Mouse (Mus musculus): ENCODE results near the gene Slc19a3. TPM values are rescaled to one million over a fixed set of nuclear protein-coding genes. Genes with fewer than 3 reads are reported as not detected.

Gene Slc19a3
- polyA plus RNA-seq, 1 experiment from 2014 or later: 0.57 TPM

DNA sequence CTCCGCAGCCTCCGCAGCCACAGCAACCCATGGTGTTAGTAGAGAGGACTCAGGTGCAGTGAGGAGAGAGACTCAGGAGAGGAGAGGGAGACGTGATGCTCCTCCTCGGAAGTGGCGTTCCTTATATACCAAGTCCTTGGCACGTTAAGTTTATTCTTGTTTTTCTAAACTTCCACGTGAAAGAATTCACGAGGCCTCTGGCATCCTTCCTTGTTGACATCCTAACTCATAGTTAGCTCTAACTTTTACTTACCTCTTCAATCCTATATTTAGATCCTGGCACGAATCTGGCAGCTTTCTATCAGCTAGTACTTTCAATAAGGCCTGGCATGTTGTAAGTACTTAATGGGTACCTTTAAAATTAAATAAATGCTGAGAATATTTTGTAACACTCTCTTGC lies 21.0 kb upstream of the Slc19a3 start, which contains the start of gene A030005K14Rik:
Gene A030005K14Rik (minus strand): TSS at position 101 of the 400 bp plus-strand sequence.
- DNase-seq (ENCODE audit: low spot score): no peak
- Histone ChIP-seq H3K27me3 (replicated peaks; ENCODE audit: control insufficient read depth, insufficient read depth, low read length) (no peaks in the 10 kb centered on the region), H3K27ac (ENCODE audit: low read depth, low read length) (no peak within 1 kb of the TSS), H3K9ac (ENCODE audit: low read length) (no peak within 1 kb of the TSS), H3K9me3 (replicated peaks; ENCODE audit: control insufficient read depth, low read length) (no peaks in the 10 kb centered on the region), H3K4me3 (ENCODE audit: low read depth, low read length) (no peak within 1 kb of the TSS), H3K4me1 (ENCODE audit: control insufficient read depth, insufficient read depth, low read length) (no peaks in the 10 kb centered on the region), H3K4me2 (ENCODE audit: low read length) (no peak within 1 kb of the TSS), H3K36me3 (ENCODE audit: control insufficient read depth, insufficient read depth, low read length) (no peaks in the 10 kb centered on the region)
- ATAC-seq: no peak
- WGBS: 89% methylated on average over 9 of the region's 9 CpGs

DNA sequence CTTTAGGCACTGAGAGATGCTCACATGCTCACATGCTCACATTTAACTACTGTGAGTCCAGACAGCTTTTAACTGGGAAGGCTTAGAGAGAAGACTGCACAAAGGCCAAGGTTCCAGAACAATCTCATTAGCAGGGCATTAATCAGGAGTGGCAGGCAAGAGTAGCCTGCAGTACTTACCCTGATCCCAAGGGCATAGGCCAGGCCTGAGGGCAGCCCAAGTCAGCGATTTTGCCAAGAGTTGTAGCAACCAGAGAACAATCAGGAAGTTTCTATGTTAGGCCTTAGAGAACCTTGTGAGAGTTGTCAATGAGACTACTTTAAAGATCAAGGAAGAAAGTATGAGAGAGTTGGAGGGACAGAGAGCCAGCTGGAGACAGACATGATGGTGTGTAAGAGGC lies 20.2 kb upstream of the Slc19a3 start:
- Histone ChIP-seq H3K9me3 (replicated peaks; ENCODE audit: control insufficient read depth, low read length) (no peaks in the 10 kb centered on the region), H3K4me1 (ENCODE audit: control insufficient read depth, insufficient read depth, low read length) (no peaks in the 10 kb centered on the region), H3K4me3 (ENCODE audit: low read depth, low read length) (no peak overlapping the region), H3K9ac (ENCODE audit: low read length) (no peak overlapping the region), H3K36me3 (ENCODE audit: control insufficient read depth, insufficient read depth, low read length) (no peaks in the 10 kb centered on the region), H3K27ac (ENCODE audit: low read depth, low read length) (no peak overlapping the region), H3K27me3 (replicated peaks; ENCODE audit: control insufficient read depth, insufficient read depth, low read length) (no peaks in the 10 kb centered on the region), H3K4me2 (ENCODE audit: low read length) (no peak overlapping the region)
- no peak for DNase-seq (ENCODE audit: low spot score)
- no peak for ATAC-seq
- 90% methylated on average over 1 of the region's 1 CpGs for WGBS

DNA sequence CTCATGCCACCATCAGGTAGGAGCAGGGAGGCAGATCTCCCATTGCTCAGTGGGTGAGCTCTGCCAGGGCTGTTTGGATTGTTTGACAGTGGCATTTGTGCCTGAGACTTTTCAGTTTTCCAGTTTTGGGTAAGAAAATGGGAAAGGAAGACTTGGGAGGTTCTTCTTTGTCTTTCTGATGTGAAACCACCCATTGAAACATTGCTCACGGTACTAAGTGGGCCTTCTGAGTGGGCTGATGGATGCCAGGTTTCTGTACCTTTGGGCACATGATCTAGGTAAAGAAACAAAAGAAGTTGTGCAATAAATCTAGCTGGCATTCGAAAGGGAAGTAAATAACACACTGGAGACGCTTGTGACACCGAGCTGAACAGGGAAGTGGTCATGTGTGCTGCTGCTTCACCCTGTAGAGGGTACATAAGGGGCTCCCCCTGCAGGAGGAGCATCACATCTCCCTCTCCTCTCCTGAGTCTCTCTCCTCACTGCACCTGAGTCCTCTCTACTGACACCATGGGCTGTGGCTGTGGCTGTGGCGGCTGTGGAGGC lies 6.7 kb upstream of the Slc19a3 start, which contains the start of gene Gm47969:
Gene Gm47969 (plus strand): TSS at position 51 of the 546 bp plus-strand sequence.
- H3K9ac ChIP-seq (ENCODE audit: low read length): no peak within 1 kb of the TSS
- no peak for ATAC-seq
- no peak for DNase-seq (ENCODE audit: low spot score)
- no peaks in the 10 kb centered on the region for H3K36me3 ChIP-seq (ENCODE audit: control insufficient read depth, insufficient read depth, low read length)
- H3K4me1 ChIP-seq (ENCODE audit: control insufficient read depth, insufficient read depth, low read length): no peaks in the 10 kb centered on the region
- WGBS: 84% methylated on average over 5 of the region's 5 CpGs
- no peaks in the 10 kb centered on the region for H3K27me3 ChIP-seq (replicated peaks; ENCODE audit: control insufficient read depth, insufficient read depth, low read length)
- no peak within 1 kb of the TSS for H3K27ac ChIP-seq (ENCODE audit: low read depth, low read length)
- no peak within 1 kb of the TSS for H3K4me3 ChIP-seq (ENCODE audit: low read depth, low read length)
- no peak within 1 kb of the TSS for H3K4me2 ChIP-seq (ENCODE audit: low read length)
- no peaks in the 10 kb centered on the region for H3K9me3 ChIP-seq (replicated peaks; ENCODE audit: control insufficient read depth, low read length)

DNA sequence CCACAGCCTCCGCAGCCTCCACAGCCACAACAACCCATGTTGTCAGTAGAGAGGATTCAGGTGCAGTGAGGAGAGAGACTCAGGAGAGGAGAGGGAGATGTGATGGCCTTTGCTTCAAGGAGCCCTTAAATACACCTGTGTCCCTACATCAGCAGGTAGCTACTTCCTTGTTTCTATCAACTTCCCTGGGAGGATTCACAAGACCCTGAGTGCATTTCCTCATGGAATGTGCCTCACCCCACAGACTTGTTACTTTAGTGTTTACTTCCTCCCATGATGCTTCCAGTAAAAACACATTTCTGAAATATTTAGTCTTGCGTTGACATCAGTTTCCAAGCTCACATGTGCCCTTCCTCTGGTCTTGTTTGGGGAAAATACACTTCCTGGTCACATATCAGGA lies 4.1 kb upstream of the Slc19a3 start, which contains the start of gene Krtap28-10:
Gene Krtap28-10 (minus strand): TSS at position 101 of the 400 bp plus-strand sequence.
- no peak for DNase-seq (ENCODE audit: low spot score)
- no peaks in the 10 kb centered on the region for H3K27me3 ChIP-seq (replicated peaks; ENCODE audit: control insufficient read depth, insufficient read depth, low read length)
- ATAC-seq: no peak
- H3K27ac ChIP-seq (ENCODE audit: low read depth, low read length): no peak within 1 kb of the TSS
- no peak within 1 kb of the TSS for H3K4me2 ChIP-seq (ENCODE audit: low read length)
- no peaks in the 10 kb centered on the region for H3K9me3 ChIP-seq (replicated peaks; ENCODE audit: control insufficient read depth, low read length)
- H3K9ac ChIP-seq (ENCODE audit: low read length): no peak within 1 kb of the TSS
- no peak within 1 kb of the TSS for H3K4me3 ChIP-seq (ENCODE audit: low read depth, low read length)
- H3K4me1 ChIP-seq (ENCODE audit: control insufficient read depth, insufficient read depth, low read length): peaks cover 9% of the 10 kb centered on the region
- 83% methylated on average over 2 of the region's 2 CpGs for WGBS
- H3K36me3 ChIP-seq (ENCODE audit: control insufficient read depth, insufficient read depth, low read length): no peaks in the 10 kb centered on the region

DNA sequence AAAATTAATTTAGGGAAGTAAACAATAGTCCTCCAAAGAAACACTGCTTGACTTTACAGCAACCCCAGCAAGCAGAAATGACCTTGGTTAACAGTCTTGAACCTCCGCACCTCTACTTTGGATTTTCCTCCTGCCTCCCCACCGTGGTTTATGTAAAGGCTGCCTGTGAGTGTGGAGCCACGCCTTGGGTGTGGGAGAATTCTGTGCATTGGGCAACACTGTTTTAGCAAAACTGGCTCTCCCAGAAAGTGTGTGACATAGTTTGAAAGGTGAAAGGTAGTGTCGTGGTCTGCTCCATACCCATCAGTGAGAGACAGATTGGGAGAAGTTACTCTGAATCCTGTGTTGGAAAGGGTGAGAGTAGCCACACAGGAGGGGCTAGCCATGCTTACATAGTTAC lies 832 bp upstream of the Slc19a3 start:
- Histone ChIP-seq H3K36me3 (ENCODE audit: control insufficient read depth, insufficient read depth, low read length) (no peaks in the 10 kb centered on the region), H3K4me2 (ENCODE audit: low read length) (no peak overlapping the region), H3K27ac (ENCODE audit: low read depth, low read length) (no peak overlapping the region), H3K9me3 (replicated peaks; ENCODE audit: control insufficient read depth, low read length) (no peaks in the 10 kb centered on the region), H3K9ac (ENCODE audit: low read length) (no peak overlapping the region), H3K4me1 (ENCODE audit: control insufficient read depth, insufficient read depth, low read length) (peaks cover 9% of the 10 kb centered on the region), H3K4me3 (ENCODE audit: low read depth, low read length) (no peak overlapping the region), H3K27me3 (replicated peaks; ENCODE audit: control insufficient read depth, insufficient read depth, low read length) (no peaks in the 10 kb centered on the region)
- WGBS: 77% methylated on average over 4 of the region's 4 CpGs
- no peak for ATAC-seq
- no peak for DNase-seq (ENCODE audit: low spot score)

DNA sequence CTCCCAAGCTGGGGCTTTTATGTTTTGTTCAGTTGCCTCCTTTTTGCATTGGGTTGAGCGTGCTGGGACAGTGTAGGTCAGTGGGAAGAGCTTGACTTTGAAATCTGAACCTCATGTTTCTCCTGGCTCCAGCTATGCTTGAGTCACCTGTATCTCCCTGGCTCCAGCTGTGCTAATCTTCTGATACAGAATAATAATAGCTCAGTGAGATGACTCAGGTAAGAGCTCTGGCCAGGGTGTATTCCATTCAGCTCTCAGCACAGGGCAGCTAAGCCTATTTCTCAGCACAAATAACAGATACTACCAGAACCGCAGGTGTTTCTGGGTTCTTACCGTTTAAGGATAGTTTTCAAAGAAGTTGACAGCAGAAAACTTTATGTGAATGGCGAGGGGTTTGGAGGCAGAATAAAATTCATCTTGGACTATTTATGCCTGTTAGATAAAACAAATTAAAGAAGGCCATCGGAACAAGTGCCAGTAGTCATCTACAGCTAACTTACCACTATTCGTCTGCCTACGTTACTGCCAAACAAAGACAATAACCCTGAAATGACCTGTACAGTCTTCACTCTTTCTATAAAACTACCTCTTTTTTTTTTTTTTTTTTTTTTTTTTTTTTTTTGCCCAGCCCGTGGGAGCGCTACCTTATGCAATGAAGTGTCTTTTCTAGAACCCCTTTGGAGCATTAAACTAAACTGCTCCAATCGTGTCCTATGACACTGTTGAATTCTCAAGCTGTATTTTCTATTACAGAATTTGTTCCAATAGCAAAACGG lies 1.2 kb downstream of the Slc19a3 start:
- H3K36me3 ChIP-seq (ENCODE audit: control insufficient read depth, insufficient read depth, low read length): no peaks in the 10 kb centered on the region
- ATAC-seq (no peak), DNase-seq (ENCODE audit: low spot score) (no peak)
- no peak overlapping the region for H3K27ac ChIP-seq (ENCODE audit: low read depth, low read length)
- H3K4me3 ChIP-seq (ENCODE audit: low read depth, low read length): no peak overlapping the region
- H3K4me2 ChIP-seq (ENCODE audit: low read length): no peak overlapping the region
- no peaks in the 10 kb centered on the region for H3K27me3 ChIP-seq (replicated peaks; ENCODE audit: control insufficient read depth, insufficient read depth, low read length)
- WGBS: 66% methylated on average over 11 of the region's 11 CpGs
- no peaks in the 10 kb centered on the region for H3K9me3 ChIP-seq (replicated peaks; ENCODE audit: control insufficient read depth, low read length)
- H3K4me1 ChIP-seq (ENCODE audit: control insufficient read depth, insufficient read depth, low read length): peaks cover 9% of the 10 kb centered on the region
- no peak overlapping the region for H3K9ac ChIP-seq (ENCODE audit: low read length)

DNA sequence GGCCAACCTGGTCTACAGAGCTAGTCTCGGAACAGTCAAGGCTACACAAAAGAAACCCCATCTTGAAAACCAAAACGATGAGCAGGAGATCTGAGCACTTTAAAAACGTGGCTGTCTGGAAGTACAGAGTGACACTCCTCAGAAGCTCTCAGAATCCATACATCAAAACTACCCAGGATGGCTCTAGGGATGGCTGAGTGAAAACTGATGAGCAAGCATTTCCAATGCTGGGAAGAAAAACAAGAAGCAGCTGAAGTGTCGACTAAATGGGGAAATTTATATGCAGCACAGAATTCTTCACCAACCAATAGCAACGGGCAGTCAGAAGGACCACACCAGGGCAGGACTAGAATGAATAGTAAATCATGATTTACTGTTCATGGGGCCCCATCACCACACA lies 3.7 kb downstream of the Slc19a3 start:
- Histone ChIP-seq H3K4me3 (ENCODE audit: low read depth, low read length) (no peak overlapping the region), H3K27me3 (replicated peaks; ENCODE audit: control insufficient read depth, insufficient read depth, low read length) (no peaks in the 10 kb centered on the region), H3K9ac (ENCODE audit: low read length) (no peak overlapping the region), H3K4me1 (ENCODE audit: control insufficient read depth, insufficient read depth, low read length) (peaks cover 9% of the 10 kb centered on the region), H3K27ac (ENCODE audit: low read depth, low read length) (no peak overlapping the region), H3K9me3 (replicated peaks; ENCODE audit: control insufficient read depth, low read length) (no peaks in the 10 kb centered on the region), H3K4me2 (ENCODE audit: low read length) (no peak overlapping the region), H3K36me3 (ENCODE audit: control insufficient read depth, insufficient read depth, low read length) (no peaks in the 10 kb centered on the region)
- DNase-seq (ENCODE audit: low spot score) (no peak), ATAC-seq (no peak)
- WGBS: 79% methylated on average over 5 of the region's 5 CpGs

DNA sequence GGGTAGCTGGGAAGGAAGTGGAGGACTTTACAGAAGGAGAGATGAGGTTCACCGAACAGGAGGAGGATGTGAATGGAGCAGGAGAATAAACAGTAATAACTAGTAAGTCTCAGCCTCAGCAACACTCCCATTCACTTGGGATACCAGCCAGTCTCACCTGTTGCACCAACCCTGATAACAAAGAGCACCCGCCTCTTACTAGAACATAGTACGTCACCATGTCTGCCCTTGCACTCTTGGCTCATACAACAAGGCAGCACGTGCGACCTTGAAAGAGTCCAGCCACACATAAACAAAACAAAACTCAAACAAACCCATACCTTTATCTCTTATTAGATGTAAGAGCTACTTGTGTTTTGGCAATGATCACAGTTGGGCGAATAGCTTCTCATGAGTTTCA lies 5.7 kb downstream of the Slc19a3 start:
- no peak overlapping the region for H3K27ac ChIP-seq (ENCODE audit: low read depth, low read length)
- 91% methylated on average over 6 of the region's 6 CpGs for WGBS
- no peak for DNase-seq (ENCODE audit: low spot score)
- H3K4me3 ChIP-seq (ENCODE audit: low read depth, low read length): no peak overlapping the region
- no peak overlapping the region for H3K9ac ChIP-seq (ENCODE audit: low read length)
- H3K9me3 ChIP-seq (replicated peaks; ENCODE audit: control insufficient read depth, low read length): no peaks in the 10 kb centered on the region
- H3K27me3 ChIP-seq (replicated peaks; ENCODE audit: control insufficient read depth, insufficient read depth, low read length): no peaks in the 10 kb centered on the region
- no peak overlapping the region for H3K4me2 ChIP-seq (ENCODE audit: low read length)
- H3K36me3 ChIP-seq (ENCODE audit: control insufficient read depth, insufficient read depth, low read length): no peaks in the 10 kb centered on the region
- no peaks in the 10 kb centered on the region; the same call in 1 of the 2 replicates for H3K4me1 ChIP-seq (ENCODE audit: control insufficient read depth, insufficient read depth, low read length)
- ATAC-seq: no peak

DNA sequence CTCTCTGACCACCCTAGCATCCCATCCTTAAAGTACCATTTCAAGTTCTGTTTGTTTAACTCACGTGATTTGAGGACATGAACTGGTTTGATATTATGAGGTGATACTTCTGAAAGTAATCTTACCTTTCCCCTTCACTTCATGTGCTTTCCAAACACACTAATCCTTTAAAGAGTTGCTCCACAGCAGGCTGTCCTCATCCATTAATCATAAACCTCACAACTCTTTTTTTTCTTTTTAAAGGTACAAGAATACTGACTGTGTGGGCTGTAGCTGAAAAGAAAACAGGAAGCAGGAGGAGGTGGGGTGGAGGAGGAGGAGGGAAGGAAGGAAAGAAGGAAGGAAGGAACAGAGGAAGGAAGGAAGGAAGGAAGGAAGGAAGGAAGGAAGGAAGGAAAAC lies 6.3 kb downstream of the Slc19a3 start:
- 31% methylated on average over 1 of the region's 1 CpGs for WGBS
- no peaks in the 10 kb centered on the region for H3K27me3 ChIP-seq (replicated peaks; ENCODE audit: control insufficient read depth, insufficient read depth, low read length)
- no peaks in the 10 kb centered on the region for H3K36me3 ChIP-seq (ENCODE audit: control insufficient read depth, insufficient read depth, low read length)
- no peak for ATAC-seq
- no peak overlapping the region for H3K4me2 ChIP-seq (ENCODE audit: low read length)
- DNase-seq (ENCODE audit: low spot score): no peak
- no peak overlapping the region for H3K4me3 ChIP-seq (ENCODE audit: low read depth, low read length)
- H3K9me3 ChIP-seq (replicated peaks; ENCODE audit: control insufficient read depth, low read length): no peaks in the 10 kb centered on the region
- H3K9ac ChIP-seq (ENCODE audit: low read length): no peak overlapping the region
- no peak overlapping the region for H3K27ac ChIP-seq (ENCODE audit: low read depth, low read length)
- no peaks in the 10 kb centered on the region for H3K4me1 ChIP-seq (ENCODE audit: control insufficient read depth, insufficient read depth, low read length)

All from forebrain, embryonic 14.5 days (tissue).